Mouse (Mus musculus) bone marrow, adult 2 months (tissue): ENCODE measurements around the gene Gm11559.

Experiments used
- CTCF ChIP-seq: fragments of 200-500 bp; IDR thresholded peaks from 2 replicates; pipeline ENCODE4 v1.5.1; 2011; ENCODE audit warnings: low read length, control low read depth; ENCODE audit not compliant: control insufficient read depth, insufficient read depth
- POLR2A ChIP-seq: fragments of 200-500 bp; IDR thresholded peaks from 2 replicates; pipeline ENCODE4 v1.6.1; 2011; ENCODE audit warnings: low read depth, mild to moderate bottlenecking, control low read depth, low read length, borderline replicate concordance; ENCODE audit not compliant: control insufficient read depth

- no peak for TF ChIP-seq POLR2A
- TF ChIP-seq CTCF: no peak
Observed at GRCm38 (mm10) chr11:99858761-99859160, 5.5 kb upstream of the Gm11559 start.
